Mouse (Mus musculus) neural tube, embryonic 14.5 days (tissue): ENCODE measurements around the gene Ano6. TPM values are rescaled to one million over a fixed set of nuclear protein-coding genes. Genes with fewer than 3 reads are reported as not detected.

Experiments used
- ATAC-seq: fragments of 200-750 bp; cut with Nextera tagmentation; 2 replicates; pipeline ENCODE4 v1.8.0; 2017; ENCODE audit warnings: low read depth, mild to moderate bottlenecking, moderate TSS enrichment, moderate library complexity
- H3K27ac ChIP-seq: fragments of 300-500 bp; sonication (generic); 2 replicates; pipeline ENCODE4 v1.5.1; 2014; ENCODE audit warnings: low read depth, mild to moderate bottlenecking, control low read depth, low read length, moderate library complexity, mixed read lengths
- H3K27me3 ChIP-seq: fragments of 300-500 bp; sonication (generic); 2 replicates; pipeline ENCODE4 v1.6.1; 2014; ENCODE audit warnings: low read length; ENCODE audit not compliant: control insufficient read depth, insufficient read depth
- H3K36me3 ChIP-seq: fragments of 300-500 bp; sonication (generic); 2 replicates; pipeline ENCODE4 v1.6.1; 2014; ENCODE audit warnings: low read length, mixed read lengths; ENCODE audit not compliant: control insufficient read depth, insufficient read depth
- H3K4me1 ChIP-seq: fragments of 300-500 bp; sonication (generic); 2 replicates; pipeline ENCODE4 v1.6.1; 2014; ENCODE audit warnings: low read length; ENCODE audit not compliant: control insufficient read depth, insufficient read depth
- H3K4me2 ChIP-seq: fragments of 300-500 bp; sonication (generic); 2 replicates; pipeline ENCODE4 v1.6.1; 2014; ENCODE audit warnings: mild to moderate bottlenecking, low read depth, low read length, control low read depth
- H3K4me3 ChIP-seq: fragments of 300-500 bp; sonication (generic); 2 replicates; pipeline ENCODE4 v1.5.1; 2014; ENCODE audit warnings: low read depth, low read length, control low read depth, mixed read lengths
- H3K9ac ChIP-seq: fragments of 300-500 bp; sonication (generic); replicated peaks from 2 replicates; pipeline ENCODE4 v1.6.1; 2014; ENCODE audit warnings: low read depth, mild to moderate bottlenecking, control low read depth, low read length, mixed read lengths
- H3K9me3 ChIP-seq: fragments of 300-500 bp; sonication (generic); 2 replicates; pipeline ENCODE4 v1.6.1; 2016; ENCODE audit warnings: low read length; ENCODE audit not compliant: control insufficient read depth
- WGBS: fragments of 180-500 bp; shearing (Covaris S2); extraction: QIAGEN DNeasy Blood & Tissue Kit; methylation state at CpG from one replicate; pipeline ENCODE4 v1.1.7; 2014; 5-methylcytosine and 5-hydroxymethylcytosine counted together
- polyA plus RNA-seq: library from polyadenylated mRNA; unstranded; fragments of >200 nt; fragmentation: Nextera tagmentation; extraction: Ambion mirVana; gene quantifications from 2 replicates; pipeline ENCODE4 v1.2.1, GENCODE M21; 2014

Ano6 gene
- polyA plus RNA-seq, 1 experiment from 2014 or later: 32.3 TPM

GRCm38 (mm10) chr15:95810357-95810761 lies 19.7 kb downstream of the Ano6 start:
- H3K27ac ChIP-seq: no peak overlapping the region
- WGBS: 96% methylated on average over 4 of the region's 4 CpGs
- no peak overlapping the region for H3K9ac ChIP-seq
- no peak overlapping the region for H3K4me3 ChIP-seq
- H3K27me3 ChIP-seq: no peaks in the 10 kb centered on the region
- no peak for ATAC-seq
- no peaks in the 10 kb centered on the region for H3K9me3 ChIP-seq
- H3K4me1 ChIP-seq: no peaks in the 10 kb centered on the region
- no peak overlapping the region for H3K4me2 ChIP-seq
- no peaks in the 10 kb centered on the region for H3K36me3 ChIP-seq

- WGBS: 97% methylated on average over 8 of the region's 8 CpGs
- Histone ChIP-seq H3K36me3 (no peaks in the 10 kb centered on the region), H3K9me3 (no peaks in the 10 kb centered on the region), H3K27me3 (no peaks in the 10 kb centered on the region), H3K27ac (no peak overlapping the region), H3K4me3 (no peak overlapping the region), H3K4me2 (no peak overlapping the region), H3K9ac (no peak overlapping the region), H3K4me1 (no peaks in the 10 kb centered on the region)
- ATAC-seq: no peak
Observed at GRCm38 (mm10) chr15:95812821-95813571, 22.4 kb downstream of the Ano6 start.

DNA sequence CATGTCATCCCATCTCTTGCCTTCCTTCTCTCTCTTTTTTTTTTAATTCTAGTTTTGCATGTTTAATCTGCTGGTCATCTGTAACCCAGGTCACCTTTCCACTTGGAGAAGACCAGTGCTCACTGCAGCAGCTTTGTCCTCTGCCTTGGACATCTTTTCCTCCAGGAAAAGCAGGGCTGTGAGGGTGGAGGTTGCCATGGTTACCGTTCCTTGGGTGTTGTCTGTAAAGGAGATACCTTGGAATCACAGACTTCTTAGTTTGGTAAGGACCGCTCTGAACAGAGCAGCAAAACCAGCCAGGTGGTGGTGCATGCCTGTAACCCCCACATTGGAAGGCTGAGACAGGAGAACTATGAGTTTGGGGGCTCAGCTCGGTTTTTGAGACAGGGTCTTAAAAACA lies 26.9 kb downstream of the Ano6 start:
- Histone ChIP-seq H3K27me3 (no peaks in the 10 kb centered on the region), H3K4me3 (no peak overlapping the region), H3K9me3 (no peaks in the 10 kb centered on the region), H3K9ac (no peak overlapping the region), H3K4me1 (no peaks in the 10 kb centered on the region), H3K27ac (no peak overlapping the region), H3K36me3 (no peaks in the 10 kb centered on the region), H3K4me2 (no peak overlapping the region)
- WGBS: 82% methylated on average over 3 of the region's 3 CpGs
- no peak for ATAC-seq

GRCm38 (mm10) chr15:95819249-95820035 lies 28.8 kb downstream of the Ano6 start:
- Histone ChIP-seq H3K27ac (no peak overlapping the region), H3K4me2 (no peak overlapping the region), H3K9ac (no peak overlapping the region), H3K9me3 (no peaks in the 10 kb centered on the region), H3K27me3 (no peaks in the 10 kb centered on the region), H3K4me3 (no peak overlapping the region), H3K4me1 (no peaks in the 10 kb centered on the region), H3K36me3 (no peaks in the 10 kb centered on the region)
- ATAC-seq: no peak
- WGBS: 85% methylated on average over 9 of the region's 9 CpGs

DNA sequence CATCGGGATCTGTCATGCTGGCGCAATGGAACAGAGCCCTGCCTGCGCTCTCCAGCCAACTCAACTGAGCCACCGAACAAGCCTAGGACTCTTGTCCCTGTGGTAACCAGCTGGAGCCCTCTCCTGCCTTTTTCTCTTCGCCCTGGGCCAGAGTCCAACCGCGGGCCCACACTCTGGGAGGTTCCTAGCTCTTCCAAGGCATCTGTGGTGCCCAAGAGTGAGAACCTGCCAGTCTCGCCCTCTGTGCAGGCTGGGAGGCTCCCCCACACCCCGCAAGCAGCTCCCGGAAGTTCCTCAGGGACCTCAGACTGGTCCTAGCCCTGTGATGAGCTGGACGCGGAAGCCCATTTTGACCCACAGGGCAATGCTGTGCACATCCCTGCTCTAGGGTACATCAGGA lies 29.5 kb downstream of the Ano6 start:
- Histone ChIP-seq H3K9me3 (no peaks in the 10 kb centered on the region), H3K27me3 (no peaks in the 10 kb centered on the region), H3K4me3 (no peak overlapping the region), H3K36me3 (no peaks in the 10 kb centered on the region), H3K4me2 (no peak overlapping the region), H3K27ac (no peak overlapping the region), H3K9ac (no peak overlapping the region), H3K4me1 (no peaks in the 10 kb centered on the region)
- no peak for ATAC-seq
- 95% methylated on average over 12 of the region's 12 CpGs for WGBS

- H3K27me3 ChIP-seq: no peaks in the 10 kb centered on the region
- H3K27ac ChIP-seq: no peak overlapping the region
- H3K4me3 ChIP-seq: no peak overlapping the region
- H3K36me3 ChIP-seq: no peaks in the 10 kb centered on the region
- H3K4me1 ChIP-seq: no peaks in the 10 kb centered on the region
- WGBS: 88% methylated on average over 9 of the region's 9 CpGs
- no peak overlapping the region for H3K4me2 ChIP-seq
- no peak overlapping the region for H3K9ac ChIP-seq
- ATAC-seq: no peak
- no peaks in the 10 kb centered on the region for H3K9me3 ChIP-seq
Observed at GRCm38 (mm10) chr15:95820678-95821077, 30.0 kb downstream of the Ano6 start.

GRCm38 (mm10) chr15:95822099-95822498 lies 31.5 kb downstream of the Ano6 start:
- Histone ChIP-seq H3K9me3 (no peaks in the 10 kb centered on the region), H3K4me2 (no peak overlapping the region), H3K27ac (no peak overlapping the region), H3K4me3 (no peak overlapping the region), H3K27me3 (no peaks in the 10 kb centered on the region), H3K9ac (no peak overlapping the region), H3K4me1 (peaks cover 2% of the 10 kb centered on the region; the same call in 1 of the 2 replicates), H3K36me3 (no peaks in the 10 kb centered on the region)
- WGBS: 93% methylated on average over 9 of the region's 9 CpGs
- no peak for ATAC-seq

DNA sequence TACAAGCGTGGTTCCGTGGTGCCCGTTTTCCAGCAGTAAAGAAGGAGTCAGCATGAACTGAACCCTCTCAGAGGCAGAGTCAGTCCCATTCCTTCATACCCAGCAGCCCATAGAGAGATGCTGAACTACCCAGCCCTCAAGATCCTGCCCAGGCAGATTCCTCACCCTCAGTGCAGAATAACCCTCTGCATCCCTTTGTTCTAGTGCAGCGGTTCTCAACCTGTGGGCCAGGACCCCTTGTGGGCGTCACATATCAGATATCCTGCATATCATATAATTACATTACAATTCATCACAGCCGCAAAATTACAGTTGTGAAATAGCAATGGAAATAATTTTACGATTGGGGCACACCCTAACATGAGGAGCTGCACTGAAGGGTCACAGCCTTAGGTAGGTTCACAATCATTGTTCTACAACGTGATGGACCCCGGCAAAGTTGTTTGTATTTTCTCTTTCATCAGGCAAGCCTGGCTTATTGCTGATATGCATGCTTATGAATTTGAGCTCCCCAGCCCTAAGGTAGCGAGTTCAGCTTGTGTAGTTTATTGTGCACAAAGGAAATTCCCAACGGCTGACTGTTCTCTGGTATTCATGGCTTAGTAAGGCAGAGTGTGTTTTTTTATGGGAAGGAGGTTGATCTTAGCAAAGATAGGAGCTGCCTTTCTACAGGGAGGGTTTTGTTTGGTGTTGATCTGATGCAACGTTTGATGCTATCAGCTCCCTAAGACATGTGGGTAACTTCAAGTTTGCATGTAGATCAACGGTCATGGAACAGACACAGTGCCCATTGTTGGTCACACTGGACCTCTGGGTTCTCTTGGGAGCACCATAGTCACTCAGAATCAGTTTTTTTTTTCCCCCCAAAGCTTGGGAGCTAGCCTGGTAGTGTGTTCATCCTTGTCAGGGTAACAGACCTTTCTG lies 33.0 kb downstream of the Ano6 start:
- WGBS: 90% methylated on average over 13 of the region's 13 CpGs
- Histone ChIP-seq H3K9me3 (no peaks in the 10 kb centered on the region), H3K4me1 (peaks cover 14% of the 10 kb centered on the region), H3K4me3 (no peak overlapping the region), H3K27ac (no peak overlapping the region), H3K36me3 (no peaks in the 10 kb centered on the region), H3K9ac (no peak overlapping the region), H3K4me2 (no peak overlapping the region), H3K27me3 (no peaks in the 10 kb centered on the region)
- no peak for ATAC-seq
